Mouse (Mus musculus) heart, embryonic 15.5 days (tissue): ENCODE data around the gene Ngp. TPM values are rescaled to one million over a fixed set of nuclear protein-coding genes. Genes with fewer than 3 reads are reported as not detected.

Source experiments
- ATAC-seq: fragments of 200-750 bp; cut with Nextera tagmentation; replicated peaks from 2 replicates; pipeline ENCODE4 v1.8.0; 2017; ENCODE audit warnings: low read depth, moderate TSS enrichment; ENCODE audit not compliant: insufficient number of reproducible peaks, insufficient read depth, low FRiP score
- H3K27ac ChIP-seq: fragments of 300-500 bp; sonication (generic); 2 replicates; pipeline ENCODE4 v1.5.1; 2015; ENCODE audit warnings: mild to moderate bottlenecking, inconsistent platforms
- H3K27me3 ChIP-seq: fragments of 300-500 bp; sonication (generic); 2 replicates; pipeline ENCODE4 v1.6.1; 2015; ENCODE audit warnings: inconsistent platforms
- H3K36me3 ChIP-seq: fragments of 300-500 bp; sonication (generic); 2 replicates; pipeline ENCODE4 v1.6.1; 2015; ENCODE audit warnings: mild to moderate bottlenecking, inconsistent platforms
- H3K4me1 ChIP-seq: fragments of 300-500 bp; sonication (generic); replicated peaks from 2 replicates; pipeline ENCODE4 v1.6.1; 2015; ENCODE audit warnings: inconsistent platforms
- H3K4me2 ChIP-seq: fragments of 300-500 bp; sonication (generic); 2 replicates; pipeline ENCODE4 v1.6.1; 2015; ENCODE audit warnings: inconsistent platforms, mild to moderate bottlenecking, moderate library complexity
- H3K4me3 ChIP-seq: fragments of 300-500 bp; sonication (generic); 2 replicates; pipeline ENCODE4 v1.5.1; 2015; ENCODE audit warnings: mild to moderate bottlenecking, inconsistent platforms
- H3K9ac ChIP-seq: fragments of 300-500 bp; sonication (generic); 2 replicates; pipeline ENCODE4 v1.6.1; 2015; ENCODE audit warnings: mild to moderate bottlenecking, inconsistent platforms
- H3K9me3 ChIP-seq: fragments of 300-500 bp; sonication (generic); replicated peaks from 2 replicates; pipeline ENCODE4 v1.6.1; 2016; ENCODE audit warnings: inconsistent platforms
- WGBS: fragments of 180-500 bp; shearing (Covaris S2); methylation state at CpG from one replicate; pipeline ENCODE4 v1.1.7; 2015; ENCODE audit warnings: mixed read lengths; 5-methylcytosine and 5-hydroxymethylcytosine counted together
- polyA plus RNA-seq: library from polyadenylated mRNA; unstranded; fragments of >200 nt; fragmentation: Nextera tagmentation; extraction: Ambion mirVana; gene quantifications from 2 replicates; pipeline ENCODE4 v1.2.1, GENCODE M21; 2015

Gene Ngp
- polyA plus RNA-seq, 1 experiment from 2014 or later = 4.1 TPM

DNA sequence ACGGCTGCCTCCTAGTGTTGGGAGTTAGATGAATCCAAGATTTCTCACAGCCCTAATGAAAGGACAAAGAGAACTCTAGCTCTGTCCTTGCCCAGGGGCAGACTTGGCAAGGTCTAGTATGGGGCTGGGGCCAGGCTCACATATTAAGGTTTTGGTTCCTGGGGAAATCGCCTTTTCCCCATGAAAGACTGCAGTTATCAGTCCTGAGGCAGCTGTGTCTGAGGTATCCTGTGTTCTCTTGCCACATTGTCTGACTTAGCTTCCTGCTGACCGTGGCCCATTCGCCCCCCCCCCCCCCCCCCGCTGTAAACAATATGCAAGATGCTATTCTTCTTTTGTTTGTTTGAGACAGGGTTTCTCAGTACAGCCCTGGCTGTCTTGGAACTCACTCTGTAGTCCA lies 20.5 kb downstream of the Ngp start:
- Histone ChIP-seq H3K4me2 (no peak overlapping the region), H3K4me1 (no peaks in the 10 kb centered on the region), H3K4me3 (no peak overlapping the region), H3K36me3 (peaks cover 16% of the 10 kb centered on the region; the same call in 1 of the 2 replicates), H3K27ac (no peak overlapping the region), H3K9me3 (no peaks in the 10 kb centered on the region), H3K27me3 (no peaks in the 10 kb centered on the region), H3K9ac (no peak overlapping the region)
- WGBS = 44% methylated on average over 5 of the region's 5 CpGs
- ATAC-seq = no peak

DNA sequence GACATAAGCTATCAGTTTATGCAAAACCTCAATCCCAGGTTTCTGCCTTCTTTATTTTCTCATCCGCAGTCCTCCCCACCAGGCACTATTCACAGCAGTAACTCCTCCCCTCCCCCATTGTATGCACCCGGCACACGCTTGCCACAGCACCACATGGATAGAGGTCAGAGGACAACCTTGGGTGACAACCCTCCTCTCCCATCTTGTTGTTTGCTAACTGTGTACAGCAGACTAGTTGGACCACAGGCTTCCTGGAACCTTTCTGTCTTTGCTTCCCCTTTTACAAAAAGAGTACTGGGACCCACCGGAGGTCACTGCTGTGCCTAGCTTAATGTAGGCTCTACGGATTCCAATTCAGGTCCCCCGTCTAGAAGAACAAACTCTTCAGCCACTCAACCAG lies 21.0 kb downstream of the Ngp start:
- Histone ChIP-seq H3K36me3 (peaks cover 15% of the 10 kb centered on the region; the same call in 1 of the 2 replicates), H3K4me3 (no peak overlapping the region), H3K27ac (no peak overlapping the region), H3K4me2 (no peak overlapping the region), H3K9me3 (no peaks in the 10 kb centered on the region), H3K27me3 (no peaks in the 10 kb centered on the region), H3K9ac (no peak overlapping the region), H3K4me1 (no peaks in the 10 kb centered on the region)
- ATAC-seq = no peak
- 88% methylated on average over 6 of the region's 6 CpGs for WGBS

DNA sequence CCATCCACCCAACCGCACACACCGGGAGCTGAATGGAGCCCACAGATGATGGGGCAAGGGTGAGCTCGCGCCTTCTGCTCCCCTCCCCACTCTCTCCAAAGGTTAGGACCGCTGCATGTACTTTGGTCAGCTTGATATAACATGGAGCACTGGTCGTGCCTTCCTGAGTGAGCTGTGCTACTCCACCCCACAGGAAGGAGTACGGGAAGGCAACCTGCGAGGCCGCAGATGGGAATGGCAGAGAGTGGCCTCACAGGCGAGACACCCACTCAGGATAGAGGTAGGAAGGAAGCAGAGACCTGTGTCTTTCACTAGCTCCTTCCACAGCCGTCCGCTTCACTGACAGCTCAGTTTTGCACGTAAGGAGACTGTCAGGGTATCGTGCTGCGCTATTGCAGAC lies 28.8 kb downstream of the Ngp start:
- WGBS = 75% methylated on average over 15 of the region's 15 CpGs
- Histone ChIP-seq H3K36me3 (peaks cover 7% of the 10 kb centered on the region; the same call in 1 of the 2 replicates), H3K27me3 (no peaks in the 10 kb centered on the region), H3K4me1 (peaks cover 4% of the 10 kb centered on the region), H3K9ac (no peak overlapping the region), H3K9me3 (no peaks in the 10 kb centered on the region), H3K4me3 (no peak overlapping the region), H3K4me2 (no peak overlapping the region), H3K27ac (no peak overlapping the region)
- ATAC-seq = no peak

DNA sequence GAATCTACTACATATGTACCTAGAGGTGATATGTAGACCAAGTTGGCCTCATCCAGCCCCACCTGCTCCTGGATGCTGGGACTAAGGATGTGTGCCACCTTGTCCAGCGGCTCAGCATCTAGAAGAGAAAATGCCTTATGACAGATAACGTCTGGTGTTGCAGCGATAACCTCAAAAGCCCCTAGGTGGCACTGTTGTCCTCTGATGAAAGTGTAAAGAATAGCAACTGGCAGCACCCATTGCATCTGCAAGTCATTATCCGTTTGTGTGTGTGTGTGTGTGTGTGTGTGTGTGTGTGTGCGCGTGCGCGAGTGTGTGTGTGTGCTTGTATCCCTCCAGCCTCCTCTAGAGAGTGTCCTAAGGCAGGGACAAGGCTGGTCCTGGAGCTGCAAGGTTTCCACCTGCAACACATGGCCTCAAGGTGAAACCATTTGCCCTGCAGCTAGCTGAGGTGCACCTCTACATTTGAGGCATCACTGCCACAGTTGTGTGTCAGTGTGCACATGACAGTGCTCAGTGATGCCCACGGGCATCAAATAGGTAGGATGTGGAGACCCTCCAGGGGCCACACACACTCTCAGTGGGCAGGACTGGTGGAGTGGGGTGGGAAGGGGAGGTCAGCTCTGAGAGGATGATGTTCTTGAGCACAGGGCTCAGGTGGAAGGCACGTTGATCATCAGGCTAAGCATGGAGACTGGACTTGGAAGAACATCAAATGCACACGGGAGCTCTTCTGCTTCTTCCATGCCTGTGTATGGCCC lies 29.5 kb downstream of the Ngp start:
- Histone ChIP-seq H3K9ac (no peak overlapping the region), H3K27me3 (no peaks in the 10 kb centered on the region), H3K4me1 (peaks cover 4% of the 10 kb centered on the region), H3K36me3 (peaks cover 7% of the 10 kb centered on the region; the same call in 1 of the 2 replicates), H3K4me3 (no peak overlapping the region), H3K27ac (no peak overlapping the region), H3K9me3 (no peaks in the 10 kb centered on the region), H3K4me2 (no peak overlapping the region)
- WGBS = 24% methylated on average over 11 of the region's 11 CpGs
- ATAC-seq = peak; percentile 66

DNA sequence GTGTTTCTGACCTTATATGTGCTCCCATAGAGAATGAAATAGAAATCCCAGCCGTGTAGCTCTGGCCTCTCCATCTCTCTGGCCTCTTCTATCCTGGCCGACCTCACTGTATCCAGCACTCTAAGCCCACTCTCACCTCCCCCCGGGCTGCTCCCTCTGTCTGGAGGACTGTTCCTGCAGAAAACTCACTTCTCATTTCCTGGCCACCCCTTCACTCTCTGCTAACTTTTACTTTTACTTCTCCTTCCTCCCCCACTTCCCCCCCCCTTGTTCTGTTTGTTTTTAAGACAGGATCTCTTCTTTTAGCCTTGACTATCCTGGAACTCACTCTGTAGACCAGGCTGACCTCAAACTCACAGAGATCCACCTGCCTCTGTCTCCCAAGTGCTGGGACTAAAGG lies 33.0 kb downstream of the Ngp start:
- no peaks in the 10 kb centered on the region for H3K9me3 ChIP-seq
- ATAC-seq = no peak
- H3K9ac ChIP-seq = no peak overlapping the region
- H3K4me2 ChIP-seq = no peak overlapping the region
- no peak overlapping the region for H3K4me3 ChIP-seq
- no peaks in the 10 kb centered on the region for H3K27me3 ChIP-seq
- peaks cover 4% of the 10 kb centered on the region for H3K4me1 ChIP-seq
- no peak overlapping the region for H3K27ac ChIP-seq
- WGBS = 70% methylated on average over 3 of the region's 3 CpGs
- peaks cover 7% of the 10 kb centered on the region; the same call in 1 of the 2 replicates for H3K36me3 ChIP-seq

DNA sequence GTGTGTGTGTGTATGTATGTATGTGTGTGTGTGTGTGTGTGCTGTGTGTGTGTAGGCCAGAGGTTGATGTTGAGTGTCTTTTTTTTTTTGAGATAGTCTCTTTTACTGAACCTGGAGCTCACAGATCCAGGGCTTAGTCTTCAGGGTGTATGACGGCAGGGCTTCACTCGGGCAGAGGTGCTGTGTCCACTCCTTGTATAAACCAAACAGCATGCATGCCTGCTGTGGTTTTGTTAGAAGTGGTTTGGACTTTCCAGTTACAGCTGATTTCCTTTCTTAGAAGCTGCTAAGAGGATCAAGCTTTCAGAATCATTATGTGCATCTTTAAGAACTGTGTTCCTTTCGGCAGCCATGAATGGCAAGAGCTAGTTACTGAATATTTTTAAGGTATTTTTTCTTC lies 38.4 kb downstream of the Ngp start:
- no peak for ATAC-seq
- 89% methylated on average over 3 of the region's 3 CpGs for WGBS
- no peak overlapping the region for H3K27ac ChIP-seq
- no peak overlapping the region for H3K9ac ChIP-seq
- no peak overlapping the region for H3K4me3 ChIP-seq
- H3K27me3 ChIP-seq = no peaks in the 10 kb centered on the region
- H3K4me2 ChIP-seq = no peak overlapping the region
- H3K4me1 ChIP-seq = peaks cover 6% of the 10 kb centered on the region
- no peaks in the 10 kb centered on the region for H3K9me3 ChIP-seq
- no peaks in the 10 kb centered on the region for H3K36me3 ChIP-seq

DNA sequence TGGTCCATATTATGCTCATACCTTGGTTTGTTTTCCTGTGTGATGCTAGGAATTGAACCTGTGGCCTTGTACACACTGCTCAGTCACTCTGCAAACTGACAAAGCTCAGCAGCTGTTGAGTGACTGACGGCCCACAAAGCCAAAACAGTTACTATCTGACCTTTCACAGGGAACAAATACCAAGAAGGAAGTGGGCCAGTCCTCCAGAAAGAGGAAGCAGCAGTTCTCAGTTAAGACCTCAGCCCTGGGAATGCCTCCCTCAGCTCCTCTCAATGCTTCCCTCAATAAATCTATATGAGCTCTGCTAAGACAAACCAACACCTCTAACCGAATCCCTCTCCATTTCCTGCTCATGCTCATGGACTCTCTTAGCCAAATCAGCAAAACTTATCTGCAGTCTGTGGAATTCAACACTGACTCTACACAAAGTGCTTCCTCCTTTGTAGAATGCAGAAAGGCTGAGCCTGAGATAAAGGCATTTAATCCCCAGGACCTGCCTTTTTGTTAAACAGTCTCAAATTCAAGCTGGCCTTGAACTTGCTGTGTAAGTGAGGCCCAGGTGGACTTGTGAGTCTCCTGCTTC lies 39.7 kb downstream of the Ngp start:
- Histone ChIP-seq H3K27ac (peak overlapping the region; percentile 69), H3K36me3 (no peaks in the 10 kb centered on the region), H3K4me1 (peaks cover 6% of the 10 kb centered on the region), H3K4me3 (no peak overlapping the region), H3K9me3 (no peaks in the 10 kb centered on the region), H3K9ac (no peak overlapping the region), H3K27me3 (no peaks in the 10 kb centered on the region), H3K4me2 (no peak overlapping the region)
- 26% methylated on average over 2 of the region's 2 CpGs for WGBS
- ATAC-seq = no peak; the same call in 1 of the 2 replicates

DNA sequence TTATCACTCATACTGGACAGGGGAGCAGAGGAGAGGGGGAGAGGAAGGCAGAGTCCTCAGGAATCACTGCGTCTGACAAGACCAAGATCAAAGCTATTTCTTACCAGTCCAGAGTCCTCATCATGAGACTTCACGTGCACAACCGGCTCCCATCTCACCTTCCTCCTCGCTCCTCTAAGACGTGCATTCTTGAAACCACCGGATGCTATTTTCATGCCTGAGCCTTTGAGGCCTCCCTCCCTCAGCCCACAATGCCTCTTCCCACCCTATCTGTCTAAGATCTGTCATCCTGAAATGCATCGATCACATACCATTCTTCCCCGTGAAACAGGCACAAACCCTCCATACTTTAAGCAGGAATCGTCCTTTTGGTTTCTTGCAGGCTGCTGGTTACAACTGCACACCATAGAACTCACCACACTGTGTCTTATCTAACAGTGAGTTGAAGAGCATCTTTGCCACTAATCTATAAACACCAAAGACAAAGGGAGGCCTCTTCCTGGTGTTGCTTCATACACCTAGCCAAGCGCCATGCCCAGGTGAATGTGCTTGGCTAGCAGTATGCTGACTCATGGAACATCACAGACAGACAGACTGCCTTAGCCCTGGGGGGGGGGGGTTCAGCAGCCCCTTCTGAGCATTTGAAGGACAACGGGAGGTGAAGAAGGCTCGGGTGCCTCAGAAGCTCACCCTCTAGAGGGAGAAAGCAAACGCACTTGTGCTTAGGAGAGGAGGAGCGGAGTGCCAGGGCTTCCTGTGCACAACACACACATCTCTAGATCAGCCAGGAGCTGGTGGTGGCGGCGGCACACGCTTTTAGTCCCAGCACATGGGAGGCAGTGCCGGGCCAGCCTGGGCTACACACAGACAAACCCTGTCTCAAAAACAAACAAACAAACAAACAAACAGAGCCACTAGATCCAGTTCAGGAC lies 41.6 kb downstream of the Ngp start:
- H3K4me2 ChIP-seq = no peak overlapping the region
- peaks cover 6% of the 10 kb centered on the region for H3K4me1 ChIP-seq
- H3K27me3 ChIP-seq = no peaks in the 10 kb centered on the region
- 74% methylated on average over 18 of the region's 18 CpGs for WGBS
- no peaks in the 10 kb centered on the region for H3K9me3 ChIP-seq
- H3K9ac ChIP-seq = no peak overlapping the region
- H3K36me3 ChIP-seq = no peaks in the 10 kb centered on the region
- H3K27ac ChIP-seq = no peak overlapping the region
- no peak for ATAC-seq
- no peak overlapping the region for H3K4me3 ChIP-seq

DNA sequence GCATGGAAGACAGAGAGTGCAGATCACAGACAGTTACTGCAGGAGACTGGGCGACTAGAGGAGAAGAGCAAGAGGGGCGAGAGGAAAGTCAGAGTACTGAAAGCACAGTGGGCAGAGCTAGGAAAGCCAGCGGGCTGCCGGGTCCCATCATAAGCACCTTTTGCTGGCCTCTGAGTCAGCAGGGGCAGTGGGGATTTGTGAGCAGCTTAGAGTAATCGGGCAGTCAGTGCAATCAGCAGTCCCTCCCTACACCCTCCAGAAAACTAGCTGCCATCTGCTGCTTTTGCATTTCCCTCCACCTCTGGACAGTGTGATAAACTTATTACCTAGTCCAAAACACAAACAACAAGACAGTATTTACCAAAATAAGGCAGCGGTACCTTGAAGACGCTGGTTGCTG lies 42.8 kb downstream of the Ngp start:
- H3K27ac ChIP-seq = no peak overlapping the region
- no peaks in the 10 kb centered on the region for H3K27me3 ChIP-seq
- H3K4me3 ChIP-seq = no peak overlapping the region
- ATAC-seq = no peak
- no peak overlapping the region for H3K9ac ChIP-seq
- H3K9me3 ChIP-seq = no peaks in the 10 kb centered on the region
- 67% methylated on average over 7 of the region's 7 CpGs for WGBS
- peaks cover 6% of the 10 kb centered on the region for H3K4me1 ChIP-seq
- H3K36me3 ChIP-seq = no peaks in the 10 kb centered on the region
- no peak overlapping the region for H3K4me2 ChIP-seq

DNA sequence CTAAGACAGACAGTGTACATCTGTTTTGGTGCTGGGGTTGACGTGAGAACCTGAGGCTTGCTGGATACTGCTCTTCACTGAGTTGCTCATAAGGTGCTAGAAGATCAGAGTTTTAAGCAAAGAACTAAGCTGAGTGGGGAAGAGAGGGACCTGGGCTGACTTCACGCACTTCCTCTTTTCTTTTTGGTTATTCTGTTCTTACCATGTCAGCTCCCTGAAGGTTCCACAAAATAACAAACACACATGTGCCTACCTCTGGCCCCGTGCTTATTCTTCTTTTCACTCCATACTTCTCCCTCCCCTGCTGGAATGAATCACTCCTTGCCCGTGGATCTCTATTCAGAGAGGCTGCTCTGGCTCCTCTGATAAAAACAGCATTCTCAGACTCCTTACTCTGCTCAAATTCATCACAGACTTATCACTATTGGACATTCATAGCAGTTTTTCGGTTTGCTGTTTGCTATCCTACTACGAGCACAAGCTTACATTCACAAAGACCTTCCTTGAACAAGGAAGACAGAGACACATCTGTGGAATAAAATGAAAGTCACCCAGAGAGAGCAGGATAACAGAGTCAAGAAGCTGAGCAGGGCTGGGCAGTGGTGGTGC lies 44.5 kb downstream of the Ngp start:
- H3K4me3 ChIP-seq = no peak overlapping the region
- ATAC-seq = no peak
- H3K27me3 ChIP-seq = no peaks in the 10 kb centered on the region
- no peak overlapping the region for H3K27ac ChIP-seq
- H3K9ac ChIP-seq = no peak overlapping the region
- 86% methylated on average over 6 of the region's 6 CpGs for WGBS
- H3K4me1 ChIP-seq = peaks cover 4% of the 10 kb centered on the region
- no peaks in the 10 kb centered on the region for H3K9me3 ChIP-seq
- no peak overlapping the region for H3K4me2 ChIP-seq
- H3K36me3 ChIP-seq = no peaks in the 10 kb centered on the region

DNA sequence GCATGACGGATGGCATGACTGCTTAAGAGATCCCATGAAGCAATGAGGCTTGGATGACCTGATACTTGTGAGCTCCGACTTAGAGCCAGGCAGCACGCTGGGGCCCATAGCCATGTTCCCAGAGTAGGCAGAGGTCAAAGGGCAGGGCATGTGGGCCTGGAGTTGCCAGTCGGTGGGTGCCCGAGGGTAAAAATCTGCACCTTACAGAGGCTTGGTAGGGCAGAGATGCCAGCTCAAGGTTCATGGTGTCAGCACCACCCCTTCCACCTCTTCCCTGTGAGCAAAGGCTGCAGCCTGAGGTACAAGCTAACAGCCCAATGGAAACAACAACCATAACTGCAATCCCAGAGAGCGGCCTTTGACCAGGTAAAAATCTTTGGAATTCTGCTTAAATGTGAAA lies 45.8 kb downstream of the Ngp start:
- no peak for ATAC-seq
- 91% methylated on average over 6 of the region's 6 CpGs for WGBS
- no peaks in the 10 kb centered on the region for H3K4me1 ChIP-seq
- no peak overlapping the region for H3K4me3 ChIP-seq
- no peak overlapping the region for H3K27ac ChIP-seq
- no peak overlapping the region for H3K4me2 ChIP-seq
- H3K9ac ChIP-seq = no peak overlapping the region
- no peaks in the 10 kb centered on the region for H3K27me3 ChIP-seq
- no peaks in the 10 kb centered on the region for H3K9me3 ChIP-seq
- no peaks in the 10 kb centered on the region for H3K36me3 ChIP-seq
